Mouse (Mus musculus) CH12.LX (cell line): Measurements from ENCODE around the gene Tmem200b. TPM values are rescaled to one million over a fixed set of nuclear protein-coding genes. Genes with fewer than 3 reads are reported as not detected.

Experiments used
- DNase-seq: peaks from one replicate; pipeline ENCODE4 v3.0.0-alpha.2; 2013; ENCODE audit errors: extremely low read depth
- H3K27ac ChIP-seq: 2 replicates; pipeline ENCODE4 v1.5.1; 2012; ENCODE audit warnings: low read depth, mild to moderate bottlenecking, control low read depth, moderate library complexity; ENCODE audit not compliant: insufficient read depth
- H3K27me3 ChIP-seq: replicated peaks from 2 replicates; pipeline ENCODE3; 2012; ENCODE audit warnings: inconsistent platforms
- H3K36me3 ChIP-seq, 2 experiments: replicated peaks in 1 of 2; 2 replicates each; pipeline versions ENCODE3 to v1.6.1; 2012; ENCODE audit warnings: inconsistent platforms in 1 of 2, low read length in 1 of 2, mild to moderate bottlenecking in 1 of 2, mixed read lengths in 1 of 2, moderate library complexity in 1 of 2; ENCODE audit not compliant: control insufficient read depth in 1 of 2, insufficient read depth in 1 of 2
- H3K4me1 ChIP-seq, 2 experiments: 2 replicates each; pipeline ENCODE4 v1.6.1; 2012; ENCODE audit warnings: inconsistent platforms in 1 of 2, moderate library complexity in 1 of 2; ENCODE audit not compliant: insufficient read depth in 2 of 2, control insufficient read depth in 1 of 2
- H3K4me2 ChIP-seq: 2 replicates; pipeline ENCODE4 v1.6.1; 2012; ENCODE audit warnings: low read depth, mild to moderate bottlenecking, control low read depth; ENCODE audit not compliant: poor library complexity, insufficient read depth, severe bottlenecking
- H3K4me3 ChIP-seq, 3 experiments: fragments of 150-350 bp in 1 of 3; sonication (generic) in 1 of 3; replicated peaks in 1 of 3; 2 replicates each; pipeline versions ENCODE3 to v1.5.1; 2011 to 2012; ENCODE audit warnings: low read depth in 2 of 3, low read length in 2 of 3, mild to moderate bottlenecking in 2 of 3, moderate library complexity in 2 of 3, control low read depth in 1 of 3, improper control_type of control experiment in 1 of 3, inconsistent platforms in 1 of 3, mixed read lengths in 1 of 3; ENCODE audit not compliant: poor library complexity in 1 of 3
- H3K79me2 ChIP-seq: replicated peaks from 2 replicates; pipeline ENCODE4 v1.6.1; 2012; ENCODE audit warnings: mild to moderate bottlenecking, moderate library complexity; ENCODE audit not compliant: control insufficient read depth, poor library complexity, insufficient read depth, severe bottlenecking; ENCODE audit errors: extremely low read depth
- H3K9ac ChIP-seq: 2 replicates; pipeline ENCODE4 v1.6.1; 2012; ENCODE audit warnings: low read depth, mild to moderate bottlenecking, control low read depth, moderate library complexity; ENCODE audit not compliant: insufficient read depth
- H3K9me3 ChIP-seq: replicated peaks from 2 replicates; pipeline ENCODE3; 2012; ENCODE audit warnings: low read length, inconsistent platforms, mixed read lengths
- BHLHE40 ChIP-seq: IDR thresholded peaks from 2 replicates; pipeline ENCODE4 v1.6.1; 2011; ENCODE audit warnings: mild to moderate bottlenecking, low read depth, low read length, improper control_type of control experiment
- CTCF ChIP-seq, 2 experiments: IDR thresholded peaks in 1 of 2; conservative IDR thresholded peaks in 1 of 2; 2 replicates each; pipeline ENCODE4 v1.5.1; 2011 to 2012; ENCODE audit warnings: low read depth in 2 of 2, low read length in 2 of 2, improper control_type of control experiment in 1 of 2, inconsistent platforms in 1 of 2, mild to moderate bottlenecking in 1 of 2, moderate library complexity in 1 of 2
- E2F4 ChIP-seq: IDR thresholded peaks from 2 replicates; pipeline ENCODE4 v1.6.1; 2011; ENCODE audit warnings: low read depth, low read length, improper control_type of control experiment; ENCODE audit not compliant: insufficient replicate concordance
- EP300 ChIP-seq: IDR thresholded peaks from 2 replicates; pipeline ENCODE4 v1.6.1; 2011; ENCODE audit warnings: low read length, improper control_type of control experiment
- ETS1 ChIP-seq: conservative IDR thresholded peaks from 2 replicates; pipeline ENCODE4 v1.6.1; 2012; ENCODE audit warnings: low read depth, mild to moderate bottlenecking, inconsistent platforms, low read length, improper control_type of control experiment, moderate library complexity
- GABPA ChIP-seq: IDR thresholded peaks from 2 replicates; pipeline ENCODE4 v1.6.1; 2012; ENCODE audit warnings: low read depth, low read length, improper control_type of control experiment, inconsistent platforms; ENCODE audit not compliant: insufficient replicate concordance
- HCFC1 ChIP-seq: IDR thresholded peaks from 2 replicates; pipeline ENCODE4 v1.6.1; 2012; ENCODE audit warnings: low read depth, mild to moderate bottlenecking, inconsistent platforms, low read length, improper control_type of control experiment
- IRF4 ChIP-seq: IDR thresholded peaks from 2 replicates; pipeline ENCODE4 v1.6.1; 2014; ENCODE audit warnings: low read depth, mild to moderate bottlenecking, inconsistent platforms, low read length, improper control_type of control experiment
- JUN ChIP-seq: IDR thresholded peaks from 2 replicates; pipeline ENCODE4 v1.6.1; 2011; ENCODE audit warnings: low read depth, mild to moderate bottlenecking, low read length, improper control_type of control experiment, moderate library complexity; ENCODE audit not compliant: insufficient read depth
- JUND ChIP-seq: conservative IDR thresholded peaks from 2 replicates; pipeline ENCODE4 v1.6.1; 2011; ENCODE audit warnings: low read depth, low read length, improper control_type of control experiment
- MAFK ChIP-seq: IDR thresholded peaks from 2 replicates; pipeline ENCODE4 v1.6.1; 2011; ENCODE audit warnings: low read length, improper control_type of control experiment; ENCODE audit not compliant: insufficient replicate concordance
- MAX ChIP-seq: IDR thresholded peaks from 2 replicates; pipeline ENCODE4 v1.6.1; 2011; ENCODE audit warnings: low read length, improper control_type of control experiment
- MAZ ChIP-seq: IDR thresholded peaks from 2 replicates; pipeline ENCODE4 v1.6.1; 2012; ENCODE audit warnings: low read depth, mild to moderate bottlenecking, inconsistent platforms, low read length, improper control_type of control experiment, moderate library complexity
- MEF2A ChIP-seq: IDR thresholded peaks from 2 replicates; pipeline ENCODE4 v1.6.1; 2014; ENCODE audit warnings: low read depth, mild to moderate bottlenecking, inconsistent platforms, low read length, improper control_type of control experiment, borderline replicate concordance
- MXI1 ChIP-seq: IDR thresholded peaks from 2 replicates; pipeline ENCODE4 v1.6.1; 2011; ENCODE audit warnings: mild to moderate bottlenecking, low read depth, low read length, improper control_type of control experiment
- MYC ChIP-seq: IDR thresholded peaks from 2 replicates; pipeline ENCODE4 v1.6.1; 2011; ENCODE audit warnings: low read depth, mild to moderate bottlenecking, improper control_type of control experiment, low read length
- NELFE ChIP-seq: IDR thresholded peaks from 2 replicates; pipeline ENCODE4 v1.6.1; 2011; ENCODE audit warnings: low read depth, low read length, improper control_type of control experiment
- NRF1 ChIP-seq: IDR thresholded peaks from 2 replicates; pipeline ENCODE4 v1.6.1; 2014; ENCODE audit warnings: low read depth, mild to moderate bottlenecking, inconsistent platforms, low read length, improper control_type of control experiment, moderate library complexity
- PAX5 ChIP-seq: IDR thresholded peaks from 2 replicates; pipeline ENCODE4 v1.6.1; 2012; ENCODE audit warnings: low read length, inconsistent platforms, mixed read lengths
- RAD21 ChIP-seq: IDR thresholded peaks from 2 replicates; pipeline ENCODE4 v1.6.1; 2011; ENCODE audit warnings: low read depth, mild to moderate bottlenecking, low read length, improper control_type of control experiment, moderate library complexity
- RCOR1 ChIP-seq: conservative IDR thresholded peaks from 2 replicates; pipeline ENCODE4 v1.6.1; 2012; ENCODE audit warnings: low read depth, mild to moderate bottlenecking, inconsistent platforms, low read length, improper control_type of control experiment
- SIN3A ChIP-seq: IDR thresholded peaks from 2 replicates; pipeline ENCODE4 v1.6.1; 2012; ENCODE audit warnings: low read length, improper control_type of control experiment, inconsistent platforms
- SMC3 ChIP-seq: IDR thresholded peaks from 2 replicates; pipeline ENCODE4 v1.6.1; 2011; ENCODE audit warnings: low read depth, low read length, improper control_type of control experiment
- TBP ChIP-seq: conservative IDR thresholded peaks from 2 replicates; pipeline ENCODE4 v1.6.1; 2011; ENCODE audit warnings: low read depth, low read length, improper control_type of control experiment
- UBTF ChIP-seq: IDR thresholded peaks from 2 replicates; pipeline ENCODE4 v1.6.1; 2012; ENCODE audit warnings: low read depth, mild to moderate bottlenecking, inconsistent platforms, low read length, improper control_type of control experiment, moderate library complexity
- USF1 ChIP-seq: IDR thresholded peaks from 2 replicates; pipeline ENCODE4 v1.6.1; 2014; ENCODE audit warnings: low read depth, mild to moderate bottlenecking, inconsistent platforms, low read length, improper control_type of control experiment
- USF2 ChIP-seq: conservative IDR thresholded peaks from 2 replicates; pipeline ENCODE4 v1.6.1; 2011; ENCODE audit warnings: low read depth, low read length, improper control_type of control experiment
- ZKSCAN1 ChIP-seq: IDR thresholded peaks from 2 replicates; pipeline ENCODE4 v1.6.1; 2012; ENCODE audit warnings: low read depth, inconsistent platforms, low read length, improper control_type of control experiment, borderline replicate concordance
- ZNF384 ChIP-seq: IDR thresholded peaks from 2 replicates; pipeline ENCODE4 v1.6.1; 2012; ENCODE audit warnings: low read depth, low read length, improper control_type of control experiment, inconsistent platforms
- dilution Hi-C: fragments of 300-500 bp; cut with MboI; formaldehyde crosslinking; loops from 2 replicates; pipeline ENCODE4 v1.14.3; 2020; ENCODE audit warnings: low sequenced_read_pairs; ENCODE audit not compliant: extremely low pct_unique_long_range_greater_than_20kb, extremely low pct_ligation_motif_present
- in situ Hi-C: fragments of 300-500 bp; cut with MboI; formaldehyde crosslinking; loops from 3 replicates; pipeline ENCODE4 v1.14.3; 2019; ENCODE audit warnings: low sequenced_read_pairs, low pct_ligation_motif_present, low pct_unique_long_range_greater_than_20kb, mixed read lengths
- polyA plus RNA-seq: library from polyadenylated mRNA; unstranded; fragments of >175 nt; gene quantifications from 2 replicates; pipeline ENCODE4 v1.2.1, GENCODE M21; 2012; ENCODE audit warnings: low read depth; ENCODE audit not compliant: insufficient read length
- total RNA-seq, 2 experiments: library from RNA; depleted of rRNA; stranded (reverse); fragments of 300-350 nt in 1 of 2; fragments of >200 nt in 1 of 2; gene quantifications; 2 replicates each; pipeline ENCODE4 v1.2.3; 2012 to 2014

Tmem200b gene
- total and polyA plus RNA-seq, 3 experiments = not detected

DNA sequence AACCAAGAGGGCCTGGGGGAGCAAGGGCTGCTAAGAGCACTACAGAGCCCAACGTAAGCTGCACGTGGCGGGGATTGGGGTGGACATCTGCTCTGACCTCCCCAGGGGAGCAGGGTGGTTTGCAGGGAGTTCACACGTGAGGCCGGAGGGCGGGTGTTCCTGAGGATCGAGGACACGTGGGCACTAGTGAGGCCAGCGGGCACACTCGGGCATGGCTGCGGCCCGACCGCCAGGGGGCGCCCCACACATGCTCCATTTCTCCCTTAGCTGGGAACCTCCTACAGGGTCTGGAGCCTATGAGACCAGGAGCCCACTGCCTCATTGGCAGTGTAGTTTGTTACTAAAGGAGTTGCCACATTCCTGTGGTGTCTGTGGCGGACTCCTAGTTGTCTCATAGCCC lies 5.1 kb upstream of the Tmem200b start:
- Histone ChIP-seq H3K4me2 (no peak overlapping the region), H3K4me3 (no peak overlapping the region), H3K79me2 (no peaks in the 10 kb centered on the region), H3K27me3 (no peaks in the 10 kb centered on the region), H3K9me3 (peaks cover 15% of the 10 kb centered on the region), H3K4me1 (peaks cover 4 to 20% of the 10 kb centered on the region in 2 experiments; a peak in 3 of 4 replicates), H3K27ac (no peak overlapping the region), H3K9ac (no peak overlapping the region), H3K36me3 (peaks cover 0 to 6% of the 10 kb centered on the region in 2 experiments)
- dilution Hi-C loops = no loop called here
- in situ Hi-C loops = no loop called here
- TF ChIP-seq ZNF384 (no peak), MAX (peak; percentile 84), CTCF (conservative IDR thresholded peaks at IDR 0.05 in 1 of 2, IDR thresholded peaks at IDR 0.05 in 1 of 2; ENCODE audit: low read depth in 2 of 2, low read length in 2 of 2) (peak; percentile 77 to 80), USF1 (peak; percentile 52), RAD21 (peak; percentile 55), SMC3 (peak; percentile 70), EP300 (no peak), USF2 (peak; percentile 38; the same call in 1 of the 2 replicates), MAFK (no peak), MXI1 (peak; percentile 53), MEF2A (no peak), UBTF (no peak), SIN3A (no peak), BHLHE40 (peak; percentile 76), NRF1 (no peak), ZKSCAN1 (no peak), MYC (peak; percentile 68; the same call in 1 of the 2 replicates), E2F4 (no peak)
- DNase-seq = peak; percentile 55

DNA sequence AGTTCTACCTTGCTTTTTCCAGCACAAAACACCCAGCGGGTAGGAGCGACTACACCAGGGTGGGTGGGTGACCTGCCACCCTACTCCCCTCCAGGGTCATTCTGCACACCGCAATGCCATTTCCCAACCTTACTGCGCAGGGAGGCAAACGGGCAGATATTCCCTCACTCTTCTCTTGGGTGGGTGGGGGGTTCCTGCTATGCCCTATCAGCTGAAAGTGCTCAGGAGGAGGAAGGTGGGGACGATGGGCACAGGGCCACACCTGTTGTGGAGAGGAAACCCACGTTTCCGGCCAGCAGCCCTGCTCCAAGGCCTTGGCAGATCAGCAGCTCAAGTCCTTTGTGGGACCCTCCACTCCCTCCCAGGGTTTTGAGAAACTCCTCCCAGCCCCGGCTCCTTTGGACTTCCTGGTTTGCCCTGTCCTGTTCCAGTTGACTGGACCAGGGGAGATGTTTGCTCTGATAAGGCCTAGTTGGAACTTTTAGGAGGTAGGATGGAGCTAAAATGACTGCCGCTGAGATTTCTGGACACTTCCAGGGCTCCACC lies 4.5 kb upstream of the Tmem200b start:
- H3K4me3 ChIP-seq = no peak overlapping the region
- dilution Hi-C loops = no loop called here
- TF ChIP-seq NELFE = no peak
- no peak for TF ChIP-seq USF1
- TF ChIP-seq MAFK = no peak
- TF ChIP-seq MAZ = no peak
- no peak for TF ChIP-seq PAX5
- TF ChIP-seq JUND = no peak
- TF ChIP-seq RAD21 = no peak
- no peak for TF ChIP-seq MYC
- no peak for TF ChIP-seq ETS1
- TF ChIP-seq TBP = no peak
- no peak for TF ChIP-seq NRF1
- no peak for TF ChIP-seq JUN
- TF ChIP-seq RCOR1 = no peak
- no peak for TF ChIP-seq HCFC1
- no peak for TF ChIP-seq IRF4
- TF ChIP-seq GABPA = no peak
- no peak for TF ChIP-seq MAX
- TF ChIP-seq CTCF (conservative IDR thresholded peaks at IDR 0.05 in 1 of 2, IDR thresholded peaks at IDR 0.05 in 1 of 2; ENCODE audit: low read depth in 2 of 2, low read length in 2 of 2) = no peak
- H3K27me3 ChIP-seq = no peaks in the 10 kb centered on the region
- H3K27ac ChIP-seq = no peak overlapping the region
- no peak for DNase-seq
- H3K79me2 ChIP-seq = no peaks in the 10 kb centered on the region
- H3K4me2 ChIP-seq = no peak overlapping the region
- no peak overlapping the region for H3K9ac ChIP-seq
- peaks cover 19% of the 10 kb centered on the region for H3K9me3 ChIP-seq
- peaks cover 4 to 20% of the 10 kb centered on the region in 2 experiments; a peak in 3 of 4 replicates for H3K4me1 ChIP-seq
- peaks cover 0 to 9% of the 10 kb centered on the region in 2 experiments for H3K36me3 ChIP-seq
- in situ Hi-C loops = no loop called here
